Mouse (Mus musculus): ENCODE results near the gene Jade2. TPM values are rescaled to one million over a fixed set of nuclear protein-coding genes. Genes with fewer than 3 reads are reported as not detected.

Gene Jade2
- polyA plus RNA-seq (2017; shearing (Covaris generic)): 6.6 TPM

GRCm38 (mm10) chr11:51857081-51857671, at the start of gene Jade2:
TSS of gene Jade2 (minus strand) at chr11:51857653.

Other genes starting within 250 kb of the Jade2 start
- 48.6 TPM for gene Nhp2, start 237.9 kb downstream of the Jade2 start, polyA plus RNA-seq (2017; shearing (Covaris generic))
- gene Rmnd5b, start 221.8 kb downstream of the Jade2 start, polyA plus RNA-seq (2017; shearing (Covaris generic)): 78.3 TPM
- 11.9 TPM for gene N4bp3, start 206.8 kb downstream of the Jade2 start, polyA plus RNA-seq (2017; shearing (Covaris generic))
- gene D930048N14Rik, start 206.7 kb downstream of the Jade2 start, polyA plus RNA-seq (2017; shearing (Covaris generic)): 1.2 TPM
- gene 0610009B22Rik, start 168.8 kb downstream of the Jade2 start, polyA plus RNA-seq (2017; shearing (Covaris generic)): 4.4 TPM
- 31.9 TPM for gene Sec24a, start 94.0 kb downstream of the Jade2 start, polyA plus RNA-seq (2017; shearing (Covaris generic))
- gene Sar1b, start 94.0 kb downstream of the Jade2 start, polyA plus RNA-seq (2017; shearing (Covaris generic)): 74.3 TPM
- gene Cdkn2aipnl, start 110.0 kb upstream of the Jade2 start, polyA plus RNA-seq (2017; shearing (Covaris generic)): 98.9 TPM
- gene Ube2b, start 143.1 kb upstream of the Jade2 start, polyA plus RNA-seq (2017; shearing (Covaris generic)): 397 TPM
- gene Cdkl3, start 146.6 kb upstream of the Jade2 start, polyA plus RNA-seq (2017; shearing (Covaris generic)): 6.6 TPM
- 134 TPM for gene Ppp2ca, start 241.0 kb upstream of the Jade2 start, polyA plus RNA-seq (2017; shearing (Covaris generic))

Data from effector memory CD4-positive, alpha-beta T cell, adult 7 months (primary cell).